Mouse (Mus musculus): ENCODE measurements at regions not wholly inside any gene's neighbourhood (a gene's known extent, or its start where the extent isn't known, plus 50 kb on each side); places are given as distances from the start of the nearest gene placed in this dataset.

DNA sequence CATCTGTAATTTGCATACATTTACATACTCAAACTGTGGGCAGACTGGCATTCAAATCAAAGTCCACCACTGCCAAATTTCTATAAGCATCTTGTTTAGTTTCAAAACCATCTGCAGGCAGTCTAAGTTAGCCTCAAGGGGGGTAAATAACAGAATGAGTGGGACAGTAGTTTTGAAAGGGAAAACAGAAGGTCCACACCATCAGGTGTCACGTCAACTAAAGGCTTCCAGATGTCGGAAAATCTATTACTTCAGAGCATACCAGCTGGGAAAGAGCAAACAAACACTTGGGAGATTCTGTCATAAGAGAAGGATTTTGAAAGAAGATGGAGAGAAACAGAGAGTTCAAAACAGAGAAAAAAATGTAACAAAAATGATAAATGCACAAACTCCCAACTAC is 402.1 kb upstream of the Rack1 start:
- no peak overlapping the region for H3K9ac ChIP-seq (ENCODE audit: low read length)
- H3K4me3 ChIP-seq (ENCODE audit: low read length) = no peak overlapping the region
- H3K4me2 ChIP-seq (ENCODE audit: low read depth, low read length) = no peak overlapping the region
- H3K9me3 ChIP-seq (replicated peaks; ENCODE audit: control insufficient read depth, low read length) = no peaks in the 10 kb centered on the region
- H3K27ac ChIP-seq (ENCODE audit: low read length) = no peak overlapping the region
- H3K36me3 ChIP-seq (ENCODE audit: control insufficient read depth, insufficient read depth) = no peaks in the 10 kb centered on the region
- H3K27me3 ChIP-seq (ENCODE audit: control insufficient read depth, insufficient read depth, low read length) = no peaks in the 10 kb centered on the region
- no peaks in the 10 kb centered on the region for H3K4me1 ChIP-seq (ENCODE audit: control insufficient read depth, insufficient read depth, low read length)
- ATAC-seq (replicated peaks; ENCODE audit: extremely low read depth, insufficient read depth, low FRiP score) = no peak
- 53% methylated on average over 2 of the region's 2 CpGs for WGBS

- H3K9me3 ChIP-seq (replicated peaks; ENCODE audit: control insufficient read depth, low read length) = no peaks in the 10 kb centered on the region
- no peak overlapping the region for H3K4me3 ChIP-seq (ENCODE audit: low read length)
- no peaks in the 10 kb centered on the region for H3K36me3 ChIP-seq (ENCODE audit: control insufficient read depth, insufficient read depth)
- H3K9ac ChIP-seq (ENCODE audit: low read length) = no peak overlapping the region
- no peak for ATAC-seq (replicated peaks; ENCODE audit: extremely low read depth, insufficient read depth, low FRiP score)
- H3K27me3 ChIP-seq (ENCODE audit: control insufficient read depth, insufficient read depth, low read length) = no peaks in the 10 kb centered on the region
- H3K4me1 ChIP-seq (ENCODE audit: control insufficient read depth, insufficient read depth, low read length) = no peaks in the 10 kb centered on the region
- H3K27ac ChIP-seq (ENCODE audit: low read length) = no peak overlapping the region
- 62% methylated on average over 4 of the region's 4 CpGs for WGBS
- no peak overlapping the region for H3K4me2 ChIP-seq (ENCODE audit: low read depth, low read length)
These were observed 392.7 kb upstream of the Sgcd start for GRCm38 (mm10) chr11:48381489-48381888.

DNA sequence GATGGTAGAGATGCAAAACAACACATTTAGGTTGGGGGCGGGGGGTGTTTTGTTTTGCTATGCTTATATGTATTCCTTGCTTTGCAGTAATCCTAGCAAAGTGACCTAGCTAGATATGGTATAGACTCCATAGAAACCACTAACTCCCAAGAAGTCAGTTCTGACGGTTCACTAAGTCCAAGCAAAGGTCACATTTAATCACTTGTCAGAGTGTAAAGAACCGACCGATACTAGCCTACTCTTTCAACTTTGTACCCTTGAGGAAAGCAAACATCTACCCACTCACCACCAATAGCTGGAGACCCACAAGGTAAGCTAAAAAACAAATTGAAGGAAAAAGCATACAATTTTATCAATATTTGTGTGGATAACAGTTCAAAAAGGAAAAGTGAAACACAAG is 389.3 kb upstream of the Sgcd start:
- ATAC-seq (replicated peaks; ENCODE audit: extremely low read depth, insufficient read depth, low FRiP score) = no peak
- Histone ChIP-seq H3K4me1 (ENCODE audit: control insufficient read depth, insufficient read depth, low read length) (no peaks in the 10 kb centered on the region), H3K27me3 (ENCODE audit: control insufficient read depth, insufficient read depth, low read length) (no peaks in the 10 kb centered on the region), H3K27ac (ENCODE audit: low read length) (no peak overlapping the region), H3K4me3 (ENCODE audit: low read length) (no peak overlapping the region), H3K36me3 (ENCODE audit: control insufficient read depth, insufficient read depth) (no peaks in the 10 kb centered on the region), H3K9me3 (replicated peaks; ENCODE audit: control insufficient read depth, low read length) (no peaks in the 10 kb centered on the region), H3K4me2 (ENCODE audit: low read depth, low read length) (no peak overlapping the region), H3K9ac (ENCODE audit: low read length) (no peak overlapping the region)
- 74% methylated on average over 4 of the region's 4 CpGs for WGBS

DNA sequence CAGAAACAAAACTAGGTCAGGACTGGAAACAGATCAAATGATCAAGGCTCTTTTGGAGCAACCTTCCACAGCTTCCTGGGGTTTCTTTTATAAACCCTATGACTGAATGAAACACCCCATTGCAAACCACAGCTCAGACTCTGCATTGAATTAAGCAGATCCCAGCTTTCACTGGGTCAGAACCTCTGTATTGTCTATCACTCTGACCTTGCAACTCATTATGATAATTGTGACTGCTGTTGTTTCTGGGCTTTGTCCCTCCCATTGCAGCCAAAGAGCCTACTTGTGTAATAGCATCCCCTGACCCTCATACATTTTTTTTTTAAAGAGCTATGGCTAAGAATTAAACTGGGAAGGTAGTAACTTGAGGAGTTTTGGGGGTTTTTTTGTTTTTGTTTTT is 388.5 kb upstream of the Sgcd start:
- no peaks in the 10 kb centered on the region for H3K4me1 ChIP-seq (ENCODE audit: control insufficient read depth, insufficient read depth, low read length)
- no peak for ATAC-seq (replicated peaks; ENCODE audit: extremely low read depth, insufficient read depth, low FRiP score)
- H3K4me2 ChIP-seq (ENCODE audit: low read depth, low read length) = no peak overlapping the region
- H3K9me3 ChIP-seq (replicated peaks; ENCODE audit: control insufficient read depth, low read length) = no peaks in the 10 kb centered on the region
- no peak overlapping the region for H3K4me3 ChIP-seq (ENCODE audit: low read length)
- no peaks in the 10 kb centered on the region for H3K27me3 ChIP-seq (ENCODE audit: control insufficient read depth, insufficient read depth, low read length)
- H3K36me3 ChIP-seq (ENCODE audit: control insufficient read depth, insufficient read depth) = no peaks in the 10 kb centered on the region
- no peak overlapping the region for H3K9ac ChIP-seq (ENCODE audit: low read length)
- H3K27ac ChIP-seq (ENCODE audit: low read length) = no peak overlapping the region

DNA sequence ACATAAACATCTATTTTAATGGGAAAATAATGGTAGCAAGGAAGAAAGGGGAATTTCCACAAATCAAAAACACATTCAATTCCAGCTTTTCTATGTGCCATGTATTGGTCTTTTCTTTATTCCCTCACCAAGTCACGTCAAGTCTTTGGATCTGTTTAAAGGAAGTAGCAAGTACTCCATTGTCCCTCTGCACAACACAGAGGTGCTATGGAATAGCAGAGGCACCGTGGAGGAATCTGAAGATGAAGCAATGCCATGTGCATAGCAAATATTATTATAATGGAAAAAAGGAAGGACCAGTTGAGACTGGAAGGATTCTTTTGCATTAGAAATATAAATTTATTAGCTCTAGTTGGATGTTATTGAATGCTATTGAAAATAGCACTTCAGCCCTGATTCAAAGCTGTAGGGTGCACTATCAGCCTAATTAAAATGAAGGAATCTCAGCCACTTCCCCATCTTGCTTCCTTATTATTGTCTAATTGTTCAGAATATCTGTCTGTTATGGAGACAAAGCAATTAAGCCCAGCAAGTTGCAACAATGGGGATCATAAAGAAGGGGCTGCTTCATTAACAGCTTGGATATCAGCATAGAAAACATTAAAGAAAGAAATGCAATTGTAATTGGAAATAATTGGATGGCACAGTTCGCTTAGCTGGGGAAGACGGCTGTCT is 362.7 kb upstream of the Sgcd start:
- 76% methylated on average over 4 of the region's 4 CpGs for WGBS
- Histone ChIP-seq H3K9me3 (replicated peaks; ENCODE audit: control insufficient read depth, low read length) (no peaks in the 10 kb centered on the region), H3K27me3 (ENCODE audit: control insufficient read depth, insufficient read depth, low read length) (no peaks in the 10 kb centered on the region)

DNA sequence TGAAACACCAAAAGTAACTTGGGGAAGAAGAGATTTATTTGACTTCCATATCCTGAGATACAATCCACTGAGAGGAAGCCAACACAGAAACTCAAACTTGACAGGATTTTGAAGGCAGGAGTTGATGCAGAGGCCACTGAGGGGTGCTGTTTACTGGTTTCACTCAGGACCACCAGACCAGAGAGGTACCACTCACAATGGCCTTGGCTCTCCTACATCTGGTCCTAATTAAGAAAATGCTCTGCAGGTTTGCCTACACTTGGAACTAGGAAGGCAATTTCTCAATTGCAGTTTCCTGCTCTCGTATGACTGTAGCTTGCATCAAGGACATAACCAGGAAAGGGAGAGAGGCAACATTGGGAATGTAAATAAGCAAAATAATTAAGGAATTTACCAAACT is 325.7 kb upstream of the Sgcd start:
- Histone ChIP-seq H3K27ac (ENCODE audit: low read length) (no peak overlapping the region), H3K4me3 (ENCODE audit: low read length) (no peak overlapping the region), H3K9me3 (replicated peaks; ENCODE audit: control insufficient read depth, low read length) (no peaks in the 10 kb centered on the region), H3K27me3 (ENCODE audit: control insufficient read depth, insufficient read depth, low read length) (no peaks in the 10 kb centered on the region), H3K36me3 (ENCODE audit: control insufficient read depth, insufficient read depth) (no peaks in the 10 kb centered on the region), H3K4me2 (ENCODE audit: low read depth, low read length) (no peak overlapping the region), H3K9ac (ENCODE audit: low read length) (no peak overlapping the region), H3K4me1 (ENCODE audit: control insufficient read depth, insufficient read depth, low read length) (no peaks in the 10 kb centered on the region)
- no peak for ATAC-seq (replicated peaks; ENCODE audit: extremely low read depth, insufficient read depth, low FRiP score)
- 63% methylated on average over 1 of the region's 1 CpGs for WGBS

More for the DNA sequence above, 362.7 kb upstream of the Sgcd start:
- ATAC-seq (replicated peaks; ENCODE audit: extremely low read depth, insufficient read depth, low FRiP score) = no peak
- Histone ChIP-seq H3K36me3 (ENCODE audit: control insufficient read depth, insufficient read depth) (no peaks in the 10 kb centered on the region), H3K4me3 (ENCODE audit: low read length) (no peak overlapping the region), H3K4me2 (ENCODE audit: low read depth, low read length) (no peak overlapping the region), H3K4me1 (ENCODE audit: control insufficient read depth, insufficient read depth, low read length) (no peaks in the 10 kb centered on the region), H3K27ac (ENCODE audit: low read length) (no peak overlapping the region), H3K9ac (ENCODE audit: low read length) (no peak overlapping the region)

GRCm38 (mm10) chr11:48295370-48295769 is 306.6 kb upstream of the Sgcd start:
- Histone ChIP-seq H3K9me3 (replicated peaks; ENCODE audit: control insufficient read depth, low read length) (no peaks in the 10 kb centered on the region), H3K4me1 (ENCODE audit: control insufficient read depth, insufficient read depth, low read length) (no peaks in the 10 kb centered on the region), H3K27ac (ENCODE audit: low read length) (no peak overlapping the region), H3K4me3 (ENCODE audit: low read length) (no peak overlapping the region), H3K36me3 (ENCODE audit: control insufficient read depth, insufficient read depth) (no peaks in the 10 kb centered on the region), H3K27me3 (ENCODE audit: control insufficient read depth, insufficient read depth, low read length) (no peaks in the 10 kb centered on the region), H3K4me2 (ENCODE audit: low read depth, low read length) (no peak overlapping the region), H3K9ac (ENCODE audit: low read length) (no peak overlapping the region)
- 56% methylated on average over 3 of the region's 3 CpGs for WGBS
- ATAC-seq (replicated peaks; ENCODE audit: extremely low read depth, insufficient read depth, low FRiP score) = no peak

DNA sequence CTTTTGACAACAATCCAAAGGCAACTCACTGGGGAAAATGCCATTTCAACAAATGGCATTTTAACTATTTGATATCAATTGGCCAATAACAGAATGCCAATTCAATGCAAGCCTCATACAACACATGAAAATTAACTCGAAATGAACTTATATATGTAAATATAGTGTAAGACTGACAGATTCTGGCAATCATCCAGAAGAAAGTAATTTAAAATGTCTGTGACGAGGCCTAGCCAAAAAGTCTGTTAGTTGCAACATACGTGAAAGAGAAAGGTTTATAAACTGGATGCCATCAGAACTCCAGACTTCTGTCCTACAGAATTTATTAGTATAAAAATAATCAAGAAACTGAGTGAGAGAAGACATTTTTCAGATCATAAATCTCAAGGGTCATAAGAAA is 273.7 kb upstream of the Sgcd start:
- Histone ChIP-seq H3K9me3 (replicated peaks; ENCODE audit: control insufficient read depth, low read length) (no peaks in the 10 kb centered on the region), H3K4me3 (ENCODE audit: low read length) (no peak overlapping the region), H3K4me1 (ENCODE audit: control insufficient read depth, insufficient read depth, low read length) (no peaks in the 10 kb centered on the region), H3K9ac (ENCODE audit: low read length) (no peak overlapping the region), H3K4me2 (ENCODE audit: low read depth, low read length) (no peak overlapping the region), H3K27ac (ENCODE audit: low read length) (no peak overlapping the region), H3K36me3 (ENCODE audit: control insufficient read depth, insufficient read depth) (no peaks in the 10 kb centered on the region), H3K27me3 (ENCODE audit: control insufficient read depth, insufficient read depth, low read length) (no peaks in the 10 kb centered on the region)
- no peak for ATAC-seq (replicated peaks; ENCODE audit: extremely low read depth, insufficient read depth, low FRiP score)
- WGBS = 69% methylated on average over 3 of the region's 3 CpGs

GRCm38 (mm10) chr11:48261089-48261488 is 272.3 kb upstream of the Sgcd start:
- H3K9me3 ChIP-seq (replicated peaks; ENCODE audit: control insufficient read depth, low read length) = no peaks in the 10 kb centered on the region
- H3K27me3 ChIP-seq (ENCODE audit: control insufficient read depth, insufficient read depth, low read length) = no peaks in the 10 kb centered on the region
- H3K27ac ChIP-seq (ENCODE audit: low read length) = no peak overlapping the region
- H3K4me2 ChIP-seq (ENCODE audit: low read depth, low read length) = no peak overlapping the region
- 14% methylated on average over 1 of the region's 1 CpGs for WGBS
- H3K4me1 ChIP-seq (ENCODE audit: control insufficient read depth, insufficient read depth, low read length) = no peaks in the 10 kb centered on the region
- no peaks in the 10 kb centered on the region for H3K36me3 ChIP-seq (ENCODE audit: control insufficient read depth, insufficient read depth)
- H3K4me3 ChIP-seq (ENCODE audit: low read length) = no peak overlapping the region
- H3K9ac ChIP-seq (ENCODE audit: low read length) = no peak overlapping the region
- no peak for ATAC-seq (replicated peaks; ENCODE audit: extremely low read depth, insufficient read depth, low FRiP score)
